Mouse (Mus musculus): ENCODE results near the gene Myo1a.

Gene Myo1a

DNA sequence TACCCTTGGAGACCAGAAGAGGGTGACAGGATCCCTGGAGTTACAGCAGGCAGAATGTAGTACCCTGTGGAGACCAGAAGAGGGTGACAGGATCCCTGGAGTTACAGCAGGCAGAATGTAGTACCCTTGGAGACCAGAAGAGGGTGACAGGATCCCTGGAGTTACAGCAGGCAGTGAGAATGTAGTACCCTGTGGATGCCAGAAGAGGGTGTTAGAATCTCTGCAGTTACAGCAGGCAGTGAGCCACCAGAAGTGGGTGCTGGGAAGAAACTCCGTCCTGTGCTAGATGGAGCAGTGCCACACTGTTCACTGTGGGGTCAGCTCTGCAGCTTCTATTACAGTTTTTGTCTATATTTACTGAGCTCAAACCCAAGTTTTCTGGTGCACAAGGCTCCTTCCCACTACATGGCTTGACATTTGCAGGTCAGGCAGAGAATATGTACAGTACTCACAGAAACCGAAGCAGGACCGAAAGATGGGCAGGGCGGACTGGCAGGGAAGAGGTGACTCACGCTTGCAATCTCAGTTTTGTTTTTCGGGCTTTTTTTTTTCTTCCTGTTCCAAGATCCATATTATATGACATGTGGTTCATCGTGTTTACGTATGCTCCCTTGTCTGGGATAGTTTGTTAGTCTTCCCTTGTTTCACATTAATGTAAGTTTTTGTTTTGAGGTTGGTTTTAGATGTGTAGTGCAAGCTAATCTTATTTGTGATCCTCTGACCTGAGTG is 30.0 kb upstream of the Myo1a start:
- DNase-seq (ENCODE audit: low read depth) = peak; percentile 89

DNA sequence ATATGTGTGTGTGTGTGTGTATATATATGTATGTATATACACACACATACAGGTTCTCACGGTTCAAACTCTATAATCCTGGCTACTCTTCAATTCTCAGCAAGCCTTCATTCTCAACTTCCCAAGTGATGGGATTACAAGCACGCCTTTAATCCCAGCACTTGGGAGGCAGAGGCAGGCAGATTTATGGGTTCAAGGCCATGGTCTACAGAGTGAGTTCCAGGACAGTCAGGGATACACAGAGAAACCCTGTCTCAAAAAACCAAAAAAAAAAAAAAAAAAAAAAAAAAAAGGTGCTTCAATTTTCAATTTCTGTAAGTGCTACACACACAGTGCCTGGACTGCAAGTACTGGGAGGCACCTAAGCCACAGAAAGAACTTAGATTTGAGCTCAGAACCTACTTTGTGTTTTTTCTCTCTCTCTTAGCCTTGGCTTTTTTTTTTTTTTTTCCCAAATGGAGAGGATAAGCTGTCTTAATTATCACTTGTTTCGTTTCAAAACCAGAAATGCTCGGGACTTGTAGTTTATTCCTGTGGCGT is 29.0 kb upstream of the Myo1a start:
- no peak for DNase-seq (ENCODE audit: low read depth)

DNA sequence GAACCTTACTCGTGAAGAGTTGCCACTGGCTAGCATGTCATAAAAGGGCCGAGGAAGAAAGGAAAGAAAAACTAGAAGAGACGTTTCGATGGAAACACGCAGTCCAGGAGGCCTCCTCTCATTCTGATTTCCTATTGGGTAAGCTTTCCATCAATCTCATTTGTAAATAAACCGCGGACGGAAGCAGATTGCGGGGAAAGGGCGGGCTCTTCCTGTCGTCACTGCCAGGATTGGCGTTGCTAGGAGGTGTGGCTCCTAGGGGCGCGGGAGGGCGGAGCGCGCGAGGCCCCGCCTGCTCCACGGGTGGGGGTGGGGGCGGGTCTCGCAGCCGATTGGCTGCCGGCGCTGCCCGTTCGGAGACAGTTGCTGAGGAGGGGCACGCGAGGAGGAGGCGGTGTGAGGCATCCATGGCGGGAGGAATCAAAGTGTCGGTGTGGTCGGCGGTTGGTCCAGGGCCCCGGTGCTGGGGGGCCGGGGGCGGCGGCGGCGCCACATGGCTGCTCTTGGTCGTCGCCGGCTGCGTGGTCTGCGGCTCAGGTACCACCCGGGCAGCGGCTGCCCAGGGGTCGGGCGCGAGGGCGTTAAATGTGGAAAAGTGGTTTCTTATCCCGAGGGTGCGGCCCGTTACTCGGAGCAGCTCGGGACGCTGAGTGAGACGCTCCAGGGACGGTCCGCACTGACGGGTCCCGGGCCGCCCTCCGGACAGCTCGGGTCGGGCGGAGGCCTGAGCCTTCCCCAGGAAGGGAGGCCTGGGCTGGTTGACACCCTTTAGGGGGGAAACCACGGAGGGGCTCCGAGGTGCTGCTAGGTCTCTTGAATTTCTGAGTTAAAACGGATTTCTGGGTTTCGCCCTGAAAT is 28.1 kb upstream of the Myo1a start:
- DNase-seq (ENCODE audit: low read depth) = peak; percentile 95

DNA sequence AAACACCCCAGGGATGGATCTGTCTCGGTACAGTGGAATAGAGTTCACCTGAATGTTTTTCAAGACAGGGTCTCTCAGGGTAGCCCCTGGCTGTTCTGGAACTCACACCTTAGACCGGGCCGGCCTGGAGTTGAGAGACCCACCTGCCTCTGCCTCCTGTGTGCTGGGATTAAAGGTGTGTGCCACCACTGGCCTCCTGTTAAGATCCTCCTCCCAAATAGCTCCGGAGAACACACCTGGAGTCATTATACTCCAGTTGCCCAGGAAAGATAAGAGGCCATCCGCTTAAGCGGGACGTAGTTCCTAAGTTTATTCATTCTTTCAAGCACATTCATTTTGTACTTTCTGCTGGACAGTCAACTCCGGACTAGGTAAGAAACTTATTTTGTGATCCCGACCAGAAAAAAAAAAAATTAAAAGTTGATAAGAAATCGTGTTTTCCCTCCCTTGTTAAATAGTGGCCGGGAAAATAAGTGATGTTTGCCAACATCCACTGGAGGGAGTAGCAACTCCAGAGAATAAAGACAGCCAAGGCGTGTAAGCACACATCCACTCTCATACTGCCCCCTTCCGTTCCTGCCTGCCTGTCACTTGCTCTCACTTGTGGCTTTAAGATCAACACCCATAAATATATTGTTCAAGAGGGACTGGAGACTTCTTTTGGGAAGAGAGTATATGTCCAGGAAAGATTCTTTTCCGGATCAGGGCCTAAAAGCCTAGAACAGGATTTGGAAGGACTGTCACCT is 27.2 kb upstream of the Myo1a start:
- DNase-seq (ENCODE audit: low read depth) = peak; percentile 85

DNA sequence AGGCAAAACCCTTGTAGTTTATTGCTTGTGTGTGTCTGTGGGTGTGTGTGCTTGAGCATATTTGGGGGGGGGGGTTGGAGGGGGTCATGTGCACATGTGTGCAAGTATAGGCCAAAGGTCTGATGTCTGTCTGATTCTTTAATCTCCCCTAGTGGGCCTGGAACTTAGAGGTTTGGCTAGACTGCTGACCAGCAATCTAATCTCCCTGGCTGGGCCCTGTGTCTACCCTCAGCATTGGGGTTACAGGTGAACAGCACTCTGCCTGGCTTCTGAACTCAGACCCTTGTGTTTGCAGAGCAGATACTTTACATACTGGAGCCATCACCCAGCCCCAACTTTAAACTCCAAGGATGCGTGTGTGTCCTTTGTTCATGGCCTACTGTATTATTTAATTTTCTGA is 25.8 kb upstream of the Myo1a start:
- no peak for DNase-seq (ENCODE audit: low read depth)

DNA sequence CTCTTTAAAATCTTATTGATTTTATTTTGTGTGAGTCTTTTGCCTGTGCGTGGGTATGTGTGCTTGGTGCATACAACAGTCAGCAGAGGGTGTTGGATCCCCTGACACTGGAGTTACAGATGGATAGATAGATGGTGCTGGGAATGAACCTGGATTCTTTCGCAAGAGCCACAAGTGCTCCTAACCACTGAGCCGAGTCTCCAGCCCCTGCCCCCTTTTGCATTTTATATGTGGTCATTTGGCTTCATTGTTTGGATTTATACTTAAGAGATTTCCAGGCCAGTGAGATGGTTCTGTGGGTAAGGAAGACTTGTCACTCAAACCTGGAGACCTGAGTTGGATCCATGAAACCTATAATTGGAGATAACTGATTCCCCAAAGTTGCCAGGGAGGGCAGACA is 25.1 kb upstream of the Myo1a start:
- DNase-seq (ENCODE audit: low read depth) = no peak

DNA sequence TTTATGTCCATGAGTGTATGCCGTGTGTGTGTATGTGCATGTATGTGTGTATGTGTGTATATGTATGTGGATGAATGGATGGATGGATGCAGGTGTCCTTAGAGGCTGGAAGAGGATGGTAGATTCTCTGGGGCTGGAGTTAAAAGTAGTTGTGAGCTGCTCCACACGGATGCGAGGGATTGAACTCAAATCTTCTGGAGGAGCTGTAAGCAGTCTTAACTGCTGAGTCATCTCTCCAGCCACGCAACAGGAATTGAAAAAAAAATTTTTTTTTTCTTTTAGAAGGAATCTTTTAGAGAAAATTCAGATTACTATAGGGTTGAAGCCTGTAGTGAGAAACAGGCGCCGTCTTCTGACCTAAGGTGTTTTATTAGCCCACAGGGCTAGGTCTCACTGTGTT is 22.1 kb upstream of the Myo1a start:
- DNase-seq (ENCODE audit: low read depth) = no peak

DNA sequence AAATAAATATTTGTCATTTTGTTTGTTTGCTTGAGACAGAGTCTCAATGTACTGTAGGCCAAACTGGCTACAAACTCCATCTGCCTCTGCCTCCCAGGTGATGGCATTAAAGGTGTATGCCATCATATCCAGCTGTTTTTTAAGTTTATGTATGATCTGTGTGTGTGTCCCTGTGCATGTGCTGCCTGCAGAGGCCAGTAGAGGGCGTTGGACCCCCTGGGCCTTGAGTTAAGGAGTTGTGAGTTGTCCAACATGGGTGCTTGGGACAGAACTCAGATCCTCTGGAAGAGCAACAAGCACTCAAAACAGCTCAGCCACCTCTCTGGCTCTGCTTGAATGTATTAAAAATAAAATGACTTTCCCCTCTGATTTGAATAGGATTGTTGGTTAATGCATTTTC is 13.9 kb upstream of the Myo1a start:
- DNase-seq (ENCODE audit: low read depth) = no peak

DNA sequence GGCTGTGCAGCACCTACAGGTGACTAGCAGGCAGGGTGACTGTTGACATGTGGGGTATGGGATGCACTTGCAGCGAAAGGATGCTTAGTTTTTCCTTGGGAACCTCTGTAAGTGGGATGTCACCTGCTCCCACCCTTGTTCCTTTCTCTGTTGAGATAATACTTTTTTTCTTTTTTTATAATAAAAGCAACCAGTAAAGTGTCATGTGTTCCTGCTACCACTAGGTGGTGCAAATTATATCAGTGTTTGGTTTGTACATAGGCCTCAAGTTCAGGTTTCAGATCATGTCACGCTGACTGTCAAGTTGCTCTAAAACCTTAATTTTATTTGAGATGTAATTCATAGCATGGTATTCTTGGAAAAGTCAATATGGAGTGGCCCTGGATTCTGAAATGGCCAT is 10.3 kb upstream of the Myo1a start:
- no peak for DNase-seq (ENCODE audit: low read depth)

DNA sequence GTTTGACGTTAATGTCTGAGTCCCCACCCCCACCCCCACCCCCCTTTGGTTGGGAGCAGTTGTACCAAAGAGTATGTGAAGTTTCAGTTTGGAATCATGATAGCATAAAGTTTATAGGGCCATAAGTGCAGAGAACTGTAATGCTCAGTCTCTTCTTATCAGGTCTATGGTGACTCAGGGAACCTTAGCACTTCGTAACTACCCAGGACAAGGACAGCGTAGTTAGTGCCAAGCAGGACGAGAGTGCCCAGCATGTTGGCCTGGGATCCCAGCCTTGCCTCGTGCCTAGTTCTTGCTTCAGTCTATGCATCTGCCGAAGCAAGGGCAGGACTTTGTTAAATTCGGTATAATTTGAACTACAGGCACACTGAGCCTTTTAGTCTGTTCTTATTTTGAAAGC is 9.2 kb upstream of the Myo1a start:
- DNase-seq (ENCODE audit: low read depth) = no peak

DNA sequence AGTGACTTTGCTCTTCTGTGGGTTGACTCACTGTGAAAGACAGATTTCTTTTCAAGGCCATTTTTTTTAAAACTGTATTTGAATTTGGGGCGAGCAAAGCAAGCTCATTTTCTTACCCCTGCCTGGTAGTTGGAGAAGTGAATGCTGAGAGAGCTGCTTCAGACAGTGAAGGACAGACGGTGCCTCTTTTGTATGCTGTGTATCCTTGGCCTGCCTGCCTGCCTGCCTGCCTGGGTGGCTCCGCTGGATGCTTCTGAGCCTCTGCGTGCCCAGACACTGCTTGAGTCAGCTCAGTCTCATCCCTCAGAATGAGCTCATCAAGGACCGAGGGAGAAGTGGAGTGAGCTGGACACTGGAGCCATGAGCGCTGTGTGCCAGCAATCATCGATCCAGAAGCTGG is 6.0 kb upstream of the Myo1a start:
- no peak for DNase-seq (ENCODE audit: low read depth)

DNA sequence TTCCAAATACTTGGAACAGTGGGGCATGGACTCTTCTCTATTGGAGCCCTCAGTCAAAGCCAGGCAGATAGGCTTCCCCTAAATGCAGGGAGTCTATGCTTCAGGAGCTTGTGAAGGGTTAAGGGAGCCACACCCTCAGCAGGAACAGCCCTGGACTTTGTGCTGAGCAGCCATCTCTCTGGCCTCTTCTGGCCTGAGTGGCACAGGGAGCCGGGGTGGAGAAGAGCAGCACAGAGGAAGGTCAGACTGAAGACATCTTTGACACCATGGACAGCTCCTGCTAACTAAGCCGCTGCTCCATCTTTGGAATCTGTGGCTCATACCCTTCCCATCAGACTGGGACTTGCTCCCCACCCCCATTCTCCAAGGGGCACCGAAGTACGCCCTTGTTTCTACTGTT is 1.7 kb upstream of the Myo1a start:
- DNase-seq (ENCODE audit: low read depth) = no peak

DNA sequence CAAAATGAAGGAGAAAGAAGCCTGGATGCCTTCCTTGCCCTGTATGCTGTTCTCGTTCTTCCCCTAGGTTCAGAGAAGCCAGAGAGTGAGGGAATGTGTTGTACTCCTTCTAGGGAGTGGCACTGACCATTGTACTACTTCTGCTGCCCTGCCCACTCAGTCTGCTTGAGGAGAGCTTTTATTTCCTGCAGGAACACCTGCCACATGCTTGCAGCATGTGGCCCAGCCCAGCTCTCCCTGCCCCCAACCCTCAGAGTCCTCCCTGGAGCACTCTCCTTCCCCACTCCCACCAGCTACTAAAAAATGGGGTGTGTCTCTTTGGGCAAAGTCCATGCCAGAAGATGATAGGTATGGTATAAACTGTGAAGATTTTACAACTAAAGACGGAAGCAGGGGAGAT is 677 bp upstream of the Myo1a start:
- DNase-seq (ENCODE audit: low read depth) = no peak

DNA sequence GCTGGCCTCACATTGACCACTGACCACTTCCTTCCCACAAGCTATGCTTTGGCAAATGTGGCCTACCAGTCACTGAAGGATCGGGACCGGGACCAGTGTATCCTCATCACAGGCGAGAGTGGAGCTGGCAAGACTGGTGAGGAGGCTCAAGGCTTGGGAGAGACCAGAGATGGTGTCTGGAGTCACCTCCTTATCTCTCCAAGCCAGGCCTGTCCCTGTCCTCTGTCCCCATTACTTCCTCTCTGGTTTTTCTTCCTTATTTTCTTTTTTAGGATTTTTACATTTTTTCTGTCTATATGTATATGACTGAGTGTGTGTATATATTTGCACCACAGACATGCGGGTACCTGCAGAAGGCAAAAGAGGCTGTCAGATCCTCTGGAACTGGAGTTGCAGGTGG is 813 bp downstream of the Myo1a start:
- DNase-seq (ENCODE audit: low read depth) = no peak

DNA sequence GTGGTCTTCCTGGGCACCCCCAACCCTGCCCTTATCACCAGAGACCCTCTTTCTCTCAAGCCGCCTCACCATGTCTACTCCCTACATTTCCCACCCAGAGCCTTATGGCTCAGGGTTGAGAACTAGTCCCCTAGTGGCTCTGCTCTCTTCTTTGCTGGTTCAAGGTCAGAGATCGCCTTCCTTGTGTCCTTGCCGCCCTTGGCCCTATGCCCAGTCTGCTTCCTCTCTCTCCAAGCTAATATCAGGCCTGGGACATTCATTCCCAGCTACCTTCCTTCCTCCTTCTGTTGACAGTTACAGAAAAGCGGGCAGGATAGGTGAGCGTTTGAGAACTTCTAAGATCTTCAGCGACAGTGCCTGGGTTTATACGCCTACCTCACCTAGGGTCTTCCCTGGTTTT is 2.8 kb downstream of the Myo1a start:
- DNase-seq (ENCODE audit: low read depth) = no peak

DNA sequence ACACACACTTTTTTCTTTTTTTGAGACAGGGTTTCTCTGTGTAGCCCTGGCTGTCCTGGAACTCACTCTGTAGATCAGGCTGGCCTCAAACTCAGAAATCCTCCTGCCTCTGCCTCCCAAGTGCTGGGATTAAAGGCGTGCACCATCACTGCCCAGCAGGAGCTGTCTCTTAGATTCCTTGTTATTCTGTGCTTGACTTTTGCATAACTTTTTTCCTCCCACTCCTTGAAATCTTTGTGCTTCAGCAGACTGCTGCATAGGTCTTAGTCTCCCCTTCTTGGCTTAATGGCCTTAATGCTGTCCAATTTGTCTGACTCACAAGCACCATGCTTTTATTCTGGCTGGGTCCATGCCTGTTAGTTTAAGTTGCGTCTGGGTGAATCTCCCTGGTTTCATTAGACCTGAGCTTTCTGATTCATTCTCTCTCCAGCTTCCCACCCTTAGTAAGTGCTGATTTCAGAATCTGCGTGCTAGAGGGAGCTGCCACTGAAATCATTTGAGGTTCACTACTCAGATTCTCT is 3.9 kb downstream of the Myo1a start:
- no peak for DNase-seq (ENCODE audit: low read depth)

DNA sequence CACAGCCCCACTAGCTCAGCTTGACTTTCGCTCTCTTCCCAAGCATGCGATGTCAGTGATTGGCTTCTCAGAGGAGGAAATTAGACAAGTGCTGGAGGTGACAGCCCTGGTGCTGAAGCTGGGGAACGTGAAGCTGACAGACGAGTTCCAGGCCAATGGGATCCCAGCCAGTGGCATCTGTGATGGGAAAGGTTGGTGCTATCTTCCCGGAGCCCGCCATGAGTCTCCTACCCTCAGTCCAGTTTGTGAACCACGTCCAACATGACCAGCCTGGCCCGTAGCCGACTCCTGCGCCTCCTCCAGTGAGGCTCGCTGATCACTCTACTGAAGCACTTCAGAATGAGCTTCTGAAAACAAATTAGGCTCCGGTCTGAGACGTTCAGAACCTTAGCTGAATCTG is 5.4 kb downstream of the Myo1a start:
- DNase-seq (ENCODE audit: low read depth) = no peak

DNA sequence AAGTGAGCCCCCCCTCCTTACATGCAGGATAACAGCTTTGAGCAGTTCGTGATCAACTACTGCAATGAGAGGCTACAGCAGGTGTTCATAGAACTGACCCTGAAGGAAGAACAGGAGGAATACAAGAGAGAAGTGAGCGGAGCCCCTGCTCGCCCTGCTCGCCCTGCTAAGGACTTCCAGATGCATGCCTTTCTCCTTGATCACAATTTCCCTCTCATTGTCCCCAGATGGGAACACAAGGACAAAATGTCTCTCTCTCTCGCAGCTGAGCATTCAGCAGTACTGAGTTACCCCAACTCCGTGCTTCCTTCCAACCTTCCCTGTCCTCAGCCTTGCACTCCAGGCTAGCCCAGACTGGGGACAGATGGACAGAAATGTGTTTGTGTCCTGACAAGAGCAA is 7.8 kb downstream of the Myo1a start:
- DNase-seq (ENCODE audit: low read depth) = no peak

DNA sequence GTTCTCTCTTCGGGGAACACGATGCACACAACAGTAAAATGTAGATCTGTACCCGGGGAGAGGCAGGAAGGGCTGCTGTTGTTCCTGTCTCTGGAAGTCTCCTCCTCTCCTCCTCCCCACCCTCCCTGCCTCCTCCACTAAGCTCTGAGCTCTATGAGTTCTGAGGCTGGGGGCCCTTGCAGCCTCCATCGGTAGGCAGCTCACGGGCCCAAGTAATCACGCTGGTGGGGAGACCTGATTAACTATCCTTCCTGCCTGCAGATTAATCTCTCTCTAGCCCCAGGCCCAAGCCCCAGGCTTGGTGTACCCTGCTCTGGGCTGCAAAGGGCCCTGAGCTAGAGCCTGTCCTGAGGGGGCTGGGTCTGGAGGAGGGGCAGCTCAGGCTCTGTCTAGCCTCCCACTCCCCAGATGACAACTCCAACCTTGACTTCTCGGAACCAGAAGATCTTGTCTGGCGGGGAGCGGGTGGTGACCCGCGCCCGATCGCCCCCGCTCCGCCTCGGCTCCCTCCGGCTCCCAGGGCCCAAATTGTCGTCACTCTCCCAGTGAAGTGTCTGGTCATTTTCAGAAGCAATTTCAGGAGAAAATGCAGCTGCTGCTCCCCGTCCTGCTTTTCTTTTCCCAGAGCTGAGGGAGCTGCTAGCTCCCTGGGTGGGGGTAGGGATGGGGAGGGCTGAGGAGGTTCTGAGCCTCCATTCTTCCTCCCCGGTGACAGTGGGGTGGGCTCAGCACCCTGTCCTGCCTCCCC is 16.9 kb downstream of the Myo1a start:
- no peak for DNase-seq (ENCODE audit: low read depth)

DNA sequence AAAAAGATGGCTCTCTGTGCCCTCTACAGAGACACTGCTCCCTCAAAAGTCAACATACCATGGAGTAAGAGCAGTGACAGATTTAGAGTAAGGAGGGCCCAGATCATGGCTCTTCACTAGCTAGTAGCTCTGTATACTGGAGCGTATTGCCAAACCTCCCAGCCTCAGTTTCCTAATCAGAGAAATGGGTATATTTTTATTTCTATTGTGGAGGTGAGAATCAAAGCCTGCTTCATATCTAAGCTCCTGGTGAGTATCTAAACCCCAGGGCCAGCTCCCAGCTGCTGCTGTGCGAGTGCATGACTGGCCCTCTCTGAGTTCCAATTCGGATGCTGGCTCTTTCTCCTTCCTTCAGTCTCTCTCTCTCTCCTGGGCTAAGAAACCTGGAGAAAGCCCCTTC is 19.2 kb downstream of the Myo1a start, which contains the start of gene Tac2:
TSS of gene Tac2 (plus strand) at position 301 of the 400 bp plus-strand sequence.
- DNase-seq (ENCODE audit: low read depth) = no peak

DNA sequence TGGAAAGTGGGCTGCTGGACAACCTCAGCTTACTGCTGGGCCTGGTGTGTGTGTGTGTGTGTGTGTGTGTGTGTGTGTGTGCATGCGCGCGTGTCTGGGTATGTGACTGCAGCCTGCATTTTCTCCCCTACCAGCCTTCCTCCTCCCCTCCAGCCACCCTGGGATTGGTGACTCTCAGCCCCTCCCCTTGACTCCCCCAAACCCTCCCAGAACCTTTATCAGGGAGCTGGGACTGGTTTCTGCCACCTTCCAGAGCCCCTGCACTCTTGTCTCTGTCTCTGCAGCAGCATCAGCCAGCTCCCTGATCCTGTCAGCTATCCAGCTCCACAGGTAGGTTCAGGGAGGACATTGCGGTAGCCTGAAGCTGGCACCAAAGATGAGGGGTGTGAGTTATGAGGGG is 20.2 kb downstream of the Myo1a start:
- DNase-seq (ENCODE audit: low read depth) = no peak

DNA sequence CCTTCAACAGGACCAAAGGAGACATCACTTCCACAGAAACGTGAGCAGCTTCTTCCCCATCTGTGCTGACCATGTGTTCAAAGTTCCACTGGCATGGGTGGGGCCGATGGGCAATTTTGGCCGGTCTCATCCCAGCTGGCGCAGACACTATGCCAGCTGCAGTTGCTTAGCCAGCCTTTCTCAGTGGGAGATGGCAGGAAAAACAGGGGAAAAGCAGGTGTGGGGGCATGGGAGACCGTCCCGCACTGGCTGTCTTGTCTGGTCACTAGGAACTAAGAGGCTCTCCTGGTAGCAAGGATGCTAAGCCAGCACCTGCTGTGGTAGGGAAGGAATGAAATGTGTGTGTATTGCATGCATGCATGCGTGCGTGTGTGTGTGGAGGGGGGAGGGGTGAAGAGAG is 23.5 kb downstream of the Myo1a start:
- no peak for DNase-seq (ENCODE audit: low read depth)
